Comparison of ENCODE assay signal across 27 mouse cellular contexts in genomic region chr17:90788040-90788439, GRCm38 (mm10).
"Had no signal": no experiment of that assay in that cellular context is flagged by ENCODE, and none has a peak within 500 bp of the region (broad histone marks: within the 10 kb centered on the region; RNA-seq: fewer than 3 reads in every experiment).

No protein-coding gene starts in this region.

- ATAC-seq: hindbrain, embryonic 16.5 days; intestine, embryonic 16.5 days; liver, embryonic 12.5 days had no signal

- H3K4me2 ChIP-seq: heart, embryonic 11.5 days; heart, embryonic 13.5 days; heart, embryonic 15.5 days; hindbrain, embryonic 12.5 days; hindbrain, embryonic 14.5 days; kidney, embryonic 15.5 days; limb, embryonic 13.5 days; limb, embryonic 15.5 days; liver, embryonic 12.5 days had no signal

- H3K9ac ChIP-seq: heart, embryonic 13.5 days; heart, embryonic 15.5 days; hindbrain, embryonic 12.5 days; hindbrain, embryonic 14.5 days; kidney, embryonic 15.5 days; limb, embryonic 13.5 days; limb, embryonic 15.5 days; liver, embryonic 12.5 days; liver, embryonic 14.5 days had no signal

- H3K27me3 ChIP-seq: heart, embryonic 13.5 days; heart, embryonic 15.5 days; hindbrain, embryonic 12.5 days; kidney, embryonic 15.5 days; limb, embryonic 13.5 days; limb, embryonic 15.5 days; liver, embryonic 12.5 days had no signal

- H3K36me3 ChIP-seq: heart, embryonic 13.5 days; heart, embryonic 15.5 days; hindbrain, embryonic 10.5 days; hindbrain, embryonic 12.5 days; kidney, embryonic 15.5 days; limb, embryonic 13.5 days; limb, embryonic 15.5 days; liver, embryonic 12.5 days had no signal

- H3K9me3 ChIP-seq: heart, embryonic 13.5 days; heart, embryonic 15.5 days; hindbrain, embryonic 10.5 days; hindbrain, embryonic 12.5 days; kidney, embryonic 15.5 days; limb, embryonic 13.5 days; limb, embryonic 15.5 days; liver, embryonic 12.5 days had no signal

- H3K27ac ChIP-seq: heart, adult 2 months; heart, embryonic 13.5 days; heart, embryonic 15.5 days; hindbrain, embryonic 10.5 days; hindbrain, embryonic 12.5 days; hindbrain, embryonic 14.5 days; kidney, postnatal 0 days; limb, embryonic 13.5 days; limb, embryonic 15.5 days; liver, embryonic 12.5 days; liver, embryonic 14.5 days had no signal

- H3K4me3 ChIP-seq: heart, adult 2 months; heart, embryonic 13.5 days; heart, embryonic 15.5 days; hindbrain, embryonic 10.5 days; hindbrain, embryonic 12.5 days; kidney, embryonic 15.5 days; limb, embryonic 13.5 days; limb, embryonic 15.5 days; liver, embryonic 12.5 days had no signal

- DNase-seq: gastrocnemius, postnatal 14 days; gastrocnemius, postnatal 36 days; heart, adult 11 months; heart, adult 2 months; heart, postnatal 4 days; kidney, adult 11 months; kidney, adult 2 months; kidney, adult 9 months; kidney, postnatal 14 days; kidney, postnatal 36 days; layer of hippocampus, adult 9-11 months; layer of hippocampus, postnatal 36 days; left cerebral cortex, postnatal 4 days had no signal

- H3K4me1 ChIP-seq: heart, embryonic 13.5 days; heart, embryonic 15.5 days; hindbrain, embryonic 12.5 days; kidney, embryonic 15.5 days; limb, embryonic 13.5 days; limb, embryonic 15.5 days; liver, embryonic 12.5 days had no signal
